Mouse (Mus musculus) mesoderm, embryonic 11.5 days (tissue): Measurements from ENCODE around the gene Eif5a.

Source experiments
- DNase-seq: peaks from one replicate; pipeline ENCODE4 v3.0.0-alpha.2; 2012; ENCODE audit warnings: low read depth, low spot score

Gene Eif5a

DNA sequence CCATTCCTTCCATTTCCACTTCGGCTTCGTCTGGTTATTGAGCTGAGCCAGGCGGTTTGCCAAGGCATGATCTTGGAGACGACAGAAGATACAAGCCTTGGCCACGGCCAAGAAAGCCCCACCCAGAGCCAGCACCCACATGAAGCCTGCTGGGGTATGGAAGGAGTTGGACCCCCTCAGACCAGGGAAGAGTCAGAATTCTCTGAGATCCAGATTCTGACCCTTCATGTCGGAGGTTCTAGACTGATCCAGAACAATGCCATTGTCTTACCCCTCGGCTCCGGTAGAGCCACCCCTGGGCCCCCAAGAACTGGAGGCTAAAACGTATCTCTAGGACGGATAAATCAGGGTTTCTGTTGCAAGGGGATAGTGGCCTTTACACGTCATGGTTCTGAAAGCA lies 43.9 kb downstream of the Eif5a start, which contains the start of gene Tmem95:
TSS of gene Tmem95 (minus strand) at position 141 of the 400 bp plus-strand sequence.
- DNase-seq, result no peak

- peak; percentile 86 for DNase-seq
Observed at GRCm38 (mm10) chr11:69876867-69877266, 44.9 kb downstream of the Eif5a start.

GRCm38 (mm10) chr11:69876186-69876585 lies 45.6 kb downstream of the Eif5a start:
- no peak for DNase-seq

DNA sequence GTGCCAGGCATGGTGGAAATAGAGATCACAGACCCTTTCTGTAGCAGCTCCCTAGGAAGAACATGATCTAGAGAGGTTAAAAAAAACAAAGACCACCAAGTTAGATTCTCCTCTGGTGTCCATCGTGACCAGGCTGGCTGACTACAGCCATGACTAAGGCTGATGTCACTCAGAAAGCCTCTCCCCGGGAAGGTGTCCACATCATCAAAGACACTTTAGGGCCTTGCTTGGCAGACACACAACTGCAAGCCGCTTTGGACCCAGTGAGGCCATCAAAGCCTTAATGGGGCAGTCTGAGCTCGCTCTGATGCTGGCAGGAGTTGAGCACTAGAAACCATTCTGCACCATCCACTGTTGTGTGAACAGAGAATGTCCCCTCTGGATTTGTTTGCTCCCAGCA lies 49.3 kb downstream of the Eif5a start:
- no peak for DNase-seq

DNA sequence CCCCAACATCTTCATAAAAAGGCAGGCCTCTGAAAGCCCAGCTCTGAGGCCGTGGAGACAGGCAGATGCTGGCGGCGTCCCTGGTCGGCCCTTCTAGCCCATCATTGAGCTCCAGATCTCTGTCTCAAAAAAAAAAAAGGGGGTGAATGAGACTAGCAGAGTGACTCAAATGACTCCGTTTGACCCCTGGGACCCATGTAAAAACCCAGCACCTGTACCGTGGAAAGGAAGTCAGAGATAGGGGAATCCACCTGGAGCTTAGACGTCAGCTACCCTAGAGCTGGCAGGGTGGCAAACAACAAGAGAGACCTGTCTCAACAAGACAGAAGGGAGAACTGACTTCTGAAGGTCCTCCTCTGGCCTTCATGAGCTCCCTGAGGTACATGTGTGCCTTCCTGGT lies 49.9 kb downstream of the Eif5a start:
- DNase-seq, result no peak

DNA sequence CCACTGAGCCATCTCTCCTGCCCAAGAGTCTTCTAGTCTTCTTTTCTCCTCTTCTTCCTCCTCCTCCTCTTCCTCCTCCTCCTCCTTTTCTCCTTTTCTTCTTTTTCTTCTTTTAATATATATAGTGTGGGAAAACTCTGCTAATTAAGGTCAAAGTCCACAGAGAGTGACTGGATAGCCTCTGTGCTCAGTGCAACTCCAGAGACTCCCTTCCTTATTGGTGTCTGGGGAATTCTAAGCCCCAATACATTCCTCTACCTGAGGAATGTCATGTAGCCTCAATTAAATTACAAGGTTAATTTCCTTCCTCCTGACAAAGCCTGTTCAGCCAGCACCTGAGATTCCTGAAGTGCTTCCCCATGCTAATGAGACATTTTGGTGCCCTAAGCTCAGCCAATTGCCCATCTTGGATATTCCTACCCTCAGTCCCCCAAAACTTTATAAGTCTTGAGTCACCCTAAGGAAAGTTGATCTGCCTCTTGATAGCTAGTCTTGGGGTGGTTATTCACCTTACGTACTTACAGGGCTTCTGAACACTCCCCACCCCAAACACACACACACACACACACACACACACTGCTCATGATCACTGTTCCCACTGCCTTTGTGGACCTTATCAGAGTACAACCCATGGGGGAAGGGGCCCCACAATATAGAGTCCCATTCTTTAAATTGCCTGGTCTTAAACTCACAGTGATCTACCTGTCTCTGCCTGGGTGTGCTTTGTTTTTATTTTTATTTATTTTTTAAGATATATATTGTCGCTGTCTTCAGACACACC lies 51.3 kb downstream of the Eif5a start:
- no peak for DNase-seq

DNA sequence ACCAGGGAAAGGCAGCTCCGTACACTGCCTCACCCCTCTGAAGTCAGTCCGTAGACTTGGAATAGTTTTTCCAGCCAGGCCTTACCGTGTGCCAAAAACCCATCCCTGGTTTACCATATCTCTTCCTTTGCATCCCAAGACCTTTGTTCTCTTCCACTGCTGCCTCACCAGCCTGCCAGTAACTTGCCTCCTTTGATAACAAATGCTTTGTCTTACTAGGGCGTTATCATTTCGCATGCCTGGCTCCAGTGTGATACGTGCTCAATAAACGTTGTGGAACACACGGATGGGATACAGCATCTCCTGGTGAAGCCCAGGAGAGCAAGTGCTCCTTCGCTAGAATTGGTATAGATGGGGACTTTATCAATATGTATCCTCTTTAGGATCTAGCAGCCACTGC lies 54.4 kb downstream of the Eif5a start:
- DNase-seq, result no peak
